Mouse (Mus musculus) embryonic facial prominence, embryonic 15.5 days (tissue): ENCODE results near the gene Papss1. TPM values are rescaled to one million over a fixed set of nuclear protein-coding genes. Genes with fewer than 3 reads are reported as not detected.

Source experiments
- ATAC-seq: fragments of 200-750 bp; cut with Nextera tagmentation; 2 replicates; pipeline ENCODE4 v1.8.0; 2017; ENCODE audit warnings: low read depth, moderate TSS enrichment; ENCODE audit not compliant: insufficient number of reproducible peaks, low FRiP score, low TSS enrichment
- H3K27ac ChIP-seq: fragments of 300-500 bp; sonication (generic); replicated peaks from 2 replicates; pipeline ENCODE4 v1.5.1; 2015; ENCODE audit warnings: mild to moderate bottlenecking, inconsistent platforms
- H3K27me3 ChIP-seq: fragments of 300-500 bp; sonication (generic); 2 replicates; pipeline ENCODE4 v1.6.1; 2015; ENCODE audit warnings: inconsistent platforms
- H3K36me3 ChIP-seq: fragments of 300-500 bp; sonication (generic); 2 replicates; pipeline ENCODE4 v1.6.1; 2015; ENCODE audit warnings: mild to moderate bottlenecking, inconsistent platforms
- H3K4me1 ChIP-seq: fragments of 300-500 bp; sonication (generic); 2 replicates; pipeline ENCODE4 v1.6.1; 2015; ENCODE audit warnings: inconsistent platforms
- H3K4me2 ChIP-seq: fragments of 300-500 bp; sonication (generic); replicated peaks from 2 replicates; pipeline ENCODE4 v1.6.1; 2015; ENCODE audit warnings: mild to moderate bottlenecking, inconsistent platforms
- H3K4me3 ChIP-seq: fragments of 300-500 bp; sonication (generic); replicated peaks from 2 replicates; pipeline ENCODE4 v1.5.1; 2015; ENCODE audit warnings: mild to moderate bottlenecking, inconsistent platforms
- H3K9ac ChIP-seq: fragments of 300-500 bp; sonication (generic); 2 replicates; pipeline ENCODE4 v1.6.1; 2015; ENCODE audit warnings: inconsistent platforms
- H3K9me3 ChIP-seq: fragments of 300-500 bp; sonication (generic); replicated peaks from 2 replicates; pipeline ENCODE4 v1.6.1; 2016; ENCODE audit warnings: inconsistent platforms
- WGBS: fragments of 180-500 bp; shearing (Covaris S2); methylation state at CpG from one replicate; pipeline ENCODE4 v1.1.7; 2015; 5-methylcytosine and 5-hydroxymethylcytosine counted together
- polyA plus RNA-seq: library from polyadenylated mRNA; unstranded; fragments of >200 nt; fragmentation: Nextera tagmentation; extraction: Ambion mirVana; gene quantifications from 2 replicates; pipeline ENCODE4 v1.2.1, GENCODE M21; 2015

Papss1 gene
- polyA plus RNA-seq, 1 experiment from 2014 or later: 117 TPM

GRCm38 (mm10) chr3:131614056-131614455 lies 49.5 kb downstream of the Papss1 start:
- ATAC-seq: no peak
- Histone ChIP-seq H3K27ac (no peak overlapping the region), H3K4me2 (no peak overlapping the region), H3K4me1 (no peaks in the 10 kb centered on the region), H3K9ac (no peak overlapping the region), H3K27me3 (no peaks in the 10 kb centered on the region), H3K9me3 (no peaks in the 10 kb centered on the region), H3K4me3 (no peak overlapping the region), H3K36me3 (peaks cover 59% of the 10 kb centered on the region)
- WGBS: 45% methylated on average over 8 of the region's 8 CpGs

- ATAC-seq: no peak
- peaks cover 38% of the 10 kb centered on the region for H3K36me3 ChIP-seq
- WGBS: 89% methylated on average over 18 of the region's 18 CpGs
Observed at GRCm38 (mm10) chr3:131618580-131619338, 54.2 kb downstream of the Papss1 start.

GRCm38 (mm10) chr3:131623208-131623607 lies 58.6 kb downstream of the Papss1 start:
- peaks cover 31% of the 10 kb centered on the region for H3K36me3 ChIP-seq
- H3K27me3 ChIP-seq: no peaks in the 10 kb centered on the region
- WGBS: 86% methylated on average over 1 of the region's 1 CpGs
- no peak overlapping the region for H3K9ac ChIP-seq
- ATAC-seq: no peak
- H3K4me3 ChIP-seq: no peak overlapping the region
- no peak overlapping the region for H3K27ac ChIP-seq
- H3K9me3 ChIP-seq: no peaks in the 10 kb centered on the region
- no peaks in the 10 kb centered on the region for H3K4me1 ChIP-seq
- H3K4me2 ChIP-seq: no peak overlapping the region

More at GRCm38 (mm10) chr3:131618580-131619338, 54.2 kb downstream of the Papss1 start:
- Histone ChIP-seq H3K4me1 (no peaks in the 10 kb centered on the region), H3K9me3 (no peaks in the 10 kb centered on the region), H3K9ac (no peak overlapping the region), H3K27me3 (no peaks in the 10 kb centered on the region), H3K27ac (no peak overlapping the region), H3K4me3 (no peak overlapping the region), H3K4me2 (no peak overlapping the region)

- Histone ChIP-seq H3K9ac (no peak overlapping the region), H3K4me3 (no peak overlapping the region), H3K27me3 (no peaks in the 10 kb centered on the region), H3K4me1 (no peaks in the 10 kb centered on the region), H3K27ac (no peak overlapping the region), H3K36me3 (peaks cover 23% of the 10 kb centered on the region), H3K4me2 (no peak overlapping the region), H3K9me3 (no peaks in the 10 kb centered on the region)
- 87% methylated on average over 9 of the region's 9 CpGs for WGBS
- no peak for ATAC-seq
Observed at GRCm38 (mm10) chr3:131624063-131624462, 59.5 kb downstream of the Papss1 start.

- no peaks in the 10 kb centered on the region for H3K27me3 ChIP-seq
- no peak for ATAC-seq
- 93% methylated on average over 4 of the region's 4 CpGs for WGBS
- no peak overlapping the region for H3K4me2 ChIP-seq
- H3K4me1 ChIP-seq: no peaks in the 10 kb centered on the region
- H3K27ac ChIP-seq: no peak overlapping the region
- H3K4me3 ChIP-seq: no peak overlapping the region
- H3K9me3 ChIP-seq: no peaks in the 10 kb centered on the region
- no peak overlapping the region for H3K9ac ChIP-seq
- peaks cover 23% of the 10 kb centered on the region for H3K36me3 ChIP-seq
Observed at GRCm38 (mm10) chr3:131627476-131627875, 62.9 kb downstream of the Papss1 start.

GRCm38 (mm10) chr3:131628265-131628664 lies 63.7 kb downstream of the Papss1 start:
- Histone ChIP-seq H3K36me3 (peaks cover 27% of the 10 kb centered on the region), H3K27ac (no peak overlapping the region), H3K9me3 (no peaks in the 10 kb centered on the region), H3K4me2 (no peak overlapping the region), H3K4me1 (no peaks in the 10 kb centered on the region), H3K9ac (no peak overlapping the region), H3K4me3 (no peak overlapping the region), H3K27me3 (no peaks in the 10 kb centered on the region)
- no peak for ATAC-seq
- WGBS: 76% methylated on average over 5 of the region's 5 CpGs

- Histone ChIP-seq H3K27me3 (no peaks in the 10 kb centered on the region), H3K9ac (no peak overlapping the region), H3K4me1 (no peaks in the 10 kb centered on the region), H3K4me2 (no peak overlapping the region), H3K4me3 (no peak overlapping the region), H3K9me3 (no peaks in the 10 kb centered on the region), H3K36me3 (peaks cover 28% of the 10 kb centered on the region), H3K27ac (no peak overlapping the region)
- ATAC-seq: no peak
- WGBS: 82% methylated on average over 3 of the region's 3 CpGs
Observed at GRCm38 (mm10) chr3:131628931-131629330, 64.4 kb downstream of the Papss1 start.

GRCm38 (mm10) chr3:131630407-131631317 lies 66.1 kb downstream of the Papss1 start:
- no peak overlapping the region for H3K27ac ChIP-seq
- 60% methylated on average over 11 of the region's 11 CpGs for WGBS
- no peaks in the 10 kb centered on the region for H3K27me3 ChIP-seq
- no peak overlapping the region for H3K4me3 ChIP-seq
- ATAC-seq: no peak
- no peak overlapping the region for H3K4me2 ChIP-seq
- H3K36me3 ChIP-seq: peaks cover 23% of the 10 kb centered on the region
- no peaks in the 10 kb centered on the region for H3K4me1 ChIP-seq
- H3K9me3 ChIP-seq: no peaks in the 10 kb centered on the region
- H3K9ac ChIP-seq: no peak overlapping the region

GRCm38 (mm10) chr3:131631318-131631870 lies 66.8 kb downstream of the Papss1 start:
- no peaks in the 10 kb centered on the region for H3K9me3 ChIP-seq
- ATAC-seq: no peak
- peaks cover 23% of the 10 kb centered on the region for H3K36me3 ChIP-seq
- H3K27ac ChIP-seq: no peak overlapping the region
- no peak overlapping the region for H3K4me2 ChIP-seq
- 81% methylated on average over 16 of the region's 16 CpGs for WGBS
- no peak overlapping the region for H3K9ac ChIP-seq
- H3K27me3 ChIP-seq: no peaks in the 10 kb centered on the region
- no peaks in the 10 kb centered on the region for H3K4me1 ChIP-seq
- H3K4me3 ChIP-seq: no peak overlapping the region

GRCm38 (mm10) chr3:131634091-131634490 lies 69.5 kb downstream of the Papss1 start:
- Histone ChIP-seq H3K36me3 (peaks cover 17% of the 10 kb centered on the region), H3K9me3 (no peaks in the 10 kb centered on the region)

GRCm38 (mm10) chr3:131636126-131636525 lies 71.6 kb downstream of the Papss1 start:
- 51% methylated on average over 5 of the region's 5 CpGs for WGBS
- Histone ChIP-seq H3K36me3 (peaks cover 23% of the 10 kb centered on the region), H3K4me3 (no peak overlapping the region), H3K9me3 (no peaks in the 10 kb centered on the region), H3K4me1 (no peaks in the 10 kb centered on the region), H3K4me2 (no peak overlapping the region), H3K9ac (no peak overlapping the region), H3K27ac (no peak overlapping the region), H3K27me3 (no peaks in the 10 kb centered on the region)
- no peak for ATAC-seq

More at GRCm38 (mm10) chr3:131634091-131634490, 69.5 kb downstream of the Papss1 start:
- Histone ChIP-seq H3K4me2 (no peak overlapping the region), H3K9ac (no peak overlapping the region), H3K27me3 (no peaks in the 10 kb centered on the region), H3K4me1 (no peaks in the 10 kb centered on the region), H3K4me3 (no peak overlapping the region), H3K27ac (no peak overlapping the region)
- ATAC-seq: no peak
- WGBS: 98% methylated on average over 2 of the region's 2 CpGs
